Comparison of ENCODE assay signal across 29 mouse cellular contexts in the genomic region with DNA sequence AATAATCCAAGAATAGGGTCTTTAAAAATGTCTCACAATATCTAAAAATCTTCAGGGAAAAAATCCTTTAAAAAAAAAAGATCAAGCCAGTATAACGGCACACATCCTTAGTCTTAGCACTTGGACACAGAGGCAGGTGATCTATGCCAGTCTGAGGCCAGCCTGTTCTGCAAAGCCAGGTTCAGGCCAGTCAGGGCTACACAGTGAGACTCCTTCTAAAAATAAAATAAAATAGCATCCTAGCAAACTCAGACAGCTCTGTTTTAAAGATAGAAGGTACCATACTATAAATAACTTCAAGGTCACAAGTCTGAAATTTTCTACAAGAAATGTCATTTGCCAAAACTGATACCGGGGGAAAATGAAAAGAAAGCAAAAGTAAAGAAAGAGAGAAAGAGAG. TPM values are rescaled to one million over a fixed set of nuclear protein-coding genes. Genes with fewer than 3 reads are reported as not detected.
DNase-seq lines count a peak whose midpoint lies in the region; ATAC-seq and TF ChIP-seq lines count a peak whose summit lies in the region.
"Had no signal": no experiment of that assay in that cellular context is flagged by ENCODE, and none has a peak within 500 bp of the region (broad histone marks: within the 10 kb centered on the region; RNA-seq: fewer than 3 reads in every experiment).

No protein-coding gene starts in this region.

- no peak overlapping the region for H3K9ac ChIP-seq in heart, embryonic 11.5 days (ENCODE audit: low read depth, low read length)
- peak overlapping the region; percentile 35; the same call in 1 of the 2 replicates for H3K9ac ChIP-seq in heart, embryonic 14.5 days (ENCODE audit: low read length)
- H3K9ac ChIP-seq in heart, postnatal 0 days (replicated peaks; ENCODE audit: low read depth, low read length): no peak overlapping the region
- H3K9ac ChIP-seq: forebrain, embryonic 13.5 days; hindbrain, embryonic 14.5 days had no signal

- H3K9me3 ChIP-seq in heart, embryonic 11.5 days (replicated peaks; ENCODE audit: control insufficient read depth, low read length): no peaks in the 10 kb centered on the region
- H3K9me3 ChIP-seq in heart, embryonic 14.5 days (ENCODE audit: control insufficient read depth, low read length): no peaks in the 10 kb centered on the region
- H3K9me3 ChIP-seq in heart, postnatal 0 days (replicated peaks; ENCODE audit: control insufficient read depth, low read length): no peaks in the 10 kb centered on the region
- H3K9me3 ChIP-seq: forebrain, embryonic 10.5 days; forebrain, embryonic 13.5 days had no signal

- no peak for DNase-seq in heart, adult 8-10 months (ENCODE audit: low spot score)
- no peak for DNase-seq in heart, adult 11 months
- DNase-seq in heart, postnatal 0 days (ENCODE audit: low spot score): peak; percentile 78
- no peak for DNase-seq in heart, adult 9 months (ENCODE audit: low spot score in 2 of 2)
- DNase-seq: adrenal gland, postnatal 10 days; adrenal gland, postnatal 36 days; cerebellum, adult 18-20 months; cerebellum, adult 9-10 months; cerebellum, postnatal 14 days; gastrocnemius, postnatal 25 days; heart, adult 2 months; kidney, adult 18-20 months; kidney, adult 9 months had no signal

- H3K27ac ChIP-seq in heart, embryonic 11.5 days (ENCODE audit: low read depth, low read length): peak overlapping the region; percentile 77
- H3K27ac ChIP-seq in heart, embryonic 14.5 days (replicated peaks in 1 of 2; ENCODE audit: control insufficient read depth in 1 of 2, insufficient read depth in 1 of 2, low read depth in 2 of 2, low read length in 2 of 2): peak overlapping the region; percentile 85 to 90; a peak in 3 of 4 replicates
- peak overlapping the region; percentile 84 for H3K27ac ChIP-seq in heart, postnatal 0 days (ENCODE audit: low read depth)
- H3K27ac ChIP-seq: forebrain, embryonic 10.5 days; forebrain, embryonic 13.5 days; hindbrain, embryonic 14.5 days; hindbrain, postnatal 0 days had no signal

- H3K36me3 ChIP-seq in heart, embryonic 11.5 days (ENCODE audit: control insufficient read depth, insufficient read depth, low read length): no peaks in the 10 kb centered on the region
- H3K36me3 ChIP-seq in heart, embryonic 14.5 days (ENCODE audit: control insufficient read depth, insufficient read depth, low read length): no peaks in the 10 kb centered on the region
- H3K36me3 ChIP-seq in heart, postnatal 0 days (replicated peaks; ENCODE audit: control insufficient read depth, insufficient read depth, low read length): no peaks in the 10 kb centered on the region
- H3K36me3 ChIP-seq: forebrain, embryonic 10.5 days had no signal

- TF ChIP-seq EP300 in heart, postnatal 0 days (IDR thresholded peaks at IDR 0.05; ENCODE audit: low read depth): no peak

- ATAC-seq in heart, embryonic 11.5 days (replicated peaks; ENCODE audit: insufficient number of reproducible peaks, low FRiP score, low TSS enrichment): no peak
- no peak for ATAC-seq in heart, embryonic 14.5 days (ENCODE audit: insufficient number of reproducible peaks, insufficient read depth, low FRiP score, low read depth)
- peak; percentile 85 for ATAC-seq in heart, postnatal 0 days (ENCODE audit: insufficient read depth, low read depth)
- ATAC-seq in activated CD4-positive, CD25-positive, alpha-beta regulatory T cell, adult 4 months: no peak
- ATAC-seq: CD4-positive, CD25-positive, alpha-beta regulatory T cell, adult 4 months; forebrain, embryonic 13.5 days; forebrain, embryonic 16.5 days; hindbrain, postnatal 0 days; inflammation-experienced regulatory T-cells, adult 6 months; intestine, embryonic 16.5 days had no signal

- H3K4me1 ChIP-seq in heart, embryonic 11.5 days (ENCODE audit: control insufficient read depth, insufficient read depth, low read length): peaks cover 4% of the 10 kb centered on the region; the same call in 1 of the 2 replicates
- H3K4me1 ChIP-seq in heart, embryonic 14.5 days (ENCODE audit: control insufficient read depth in 2 of 2, insufficient read depth in 2 of 2, low read length in 2 of 2): peaks cover 14 to 16% of the 10 kb centered on the region in 2 experiments
- H3K4me1 ChIP-seq in heart, postnatal 0 days (ENCODE audit: control insufficient read depth, insufficient read depth): peaks cover 7% of the 10 kb centered on the region
- H3K4me1 ChIP-seq: forebrain, embryonic 13.5 days had no signal

- no peaks in the 10 kb centered on the region for H3K27me3 ChIP-seq in heart, embryonic 11.5 days (ENCODE audit: control insufficient read depth, insufficient read depth, low read length)
- H3K27me3 ChIP-seq in heart, embryonic 14.5 days (ENCODE audit: control insufficient read depth, insufficient read depth, low read length): no peaks in the 10 kb centered on the region
- no peaks in the 10 kb centered on the region for H3K27me3 ChIP-seq in heart, postnatal 0 days (ENCODE audit: control insufficient read depth, insufficient read depth, low read length)
- H3K27me3 ChIP-seq: forebrain, embryonic 13.5 days had no signal

- no peak for TF ChIP-seq CTCF in heart, postnatal 0 days (IDR thresholded peaks at IDR 0.05; ENCODE audit: low read depth)

- no peak overlapping the region for H3K4me3 ChIP-seq in heart, embryonic 11.5 days (ENCODE audit: low read depth, low read length)
- no peak overlapping the region for H3K4me3 ChIP-seq in heart, embryonic 14.5 days (ENCODE audit: control insufficient read depth in 1 of 2, insufficient read depth in 1 of 2, low read depth in 1 of 2, low read length in 2 of 2)
- no peak overlapping the region for H3K4me3 ChIP-seq in heart, postnatal 0 days (ENCODE audit: low read depth, low read length)
- H3K4me3 ChIP-seq: forebrain, embryonic 10.5 days; forebrain, embryonic 13.5 days; heart, adult 2 months had no signal

- no peak overlapping the region for H3K4me2 ChIP-seq in heart, embryonic 11.5 days
- peak overlapping the region; percentile 27; the same call in 1 of the 2 replicates for H3K4me2 ChIP-seq in heart, embryonic 14.5 days (ENCODE audit: low read length)
- no peak overlapping the region for H3K4me2 ChIP-seq in heart, postnatal 0 days (ENCODE audit: low read depth, low read length)
- H3K4me2 ChIP-seq: forebrain, embryonic 13.5 days; hindbrain, embryonic 14.5 days had no signal

- WGBS in heart, embryonic 11.5 days (ENCODE audit: insufficient replicate concordance): 62% methylated on average over 2 of the region's 2 CpGs
- WGBS in heart, embryonic 14.5 days: 21% methylated on average over 2 of the region's 2 CpGs
- WGBS in heart, postnatal 0 days: 23% methylated on average over 2 of the region's 2 CpGs

RNA-seq across cellular contexts. Expression of a gene that starts 7.6 kb away (rescaled TPM):
- 0.10 TPM in 1 of 2 replicates, not detected in the other for polyA plus RNA-seq in heart, embryonic 11.5 days (2014; fragmentation: Nextera tagmentation; extraction: Ambion mirVana)
- under 1 TPM in 2 of 4 experiments, not detected in 2; 0.16 to 0.23 TPM for total RNA-seq in heart, adult 8-10 months (2022)
- 0.11 TPM in 1 of 2 replicates, not detected in the other for polyA plus RNA-seq in heart, embryonic 14.5 days (2014; fragmentation: Nextera tagmentation; extraction: Ambion mirVana)
- total RNA-seq in heart, postnatal 0 days (2014; rRNA removed; ENCODE audit: low replicate concordance): not detected in 2 replicates
- polyA plus RNA-seq in heart, postnatal 0 days (2015; fragmentation: Nextera tagmentation; extraction: Ambion mirVana): 0.04 TPM in 1 of 2 replicates, not detected in the other
- polyA plus RNA-seq in activated CD4-positive, CD25-positive, alpha-beta regulatory T cell, adult 4 months (2017; shearing (Covaris generic)): 1 to 10 TPM; 5.1 to 6.7 TPM
- total RNA-seq: ES-E14; gastrocnemius, adult 8-10 months; gastrocnemius, postnatal 25 days; hindbrain, postnatal 0 days had no signal
- polyA plus RNA-seq: C2C12; embryonic facial prominence, embryonic 11.5 days; forebrain, embryonic 10.5 days; forebrain, embryonic 13.5 days; forebrain, embryonic 16.5 days; hindbrain, postnatal 0 days; kidney, embryonic 16.5 days had no signal

RNA-seq across cellular contexts. Expression of a gene that starts 16.8 kb away (rescaled TPM):
- polyA plus RNA-seq in heart, embryonic 11.5 days (2014; fragmentation: Nextera tagmentation; extraction: Ambion mirVana): 0.59 and 0.64 TPM in 2 replicates
- 1 to 10 TPM in 2 of 4 experiments, under 1 TPM in 2; 0.69 to 1.3 (median 0.96) TPM for total RNA-seq in heart, adult 8-10 months (2022)
- polyA plus RNA-seq in heart, embryonic 14.5 days (2014; fragmentation: Nextera tagmentation; extraction: Ambion mirVana): 0.97 and 1.1 TPM in 2 replicates
- total RNA-seq in heart, postnatal 0 days (2014; rRNA removed; ENCODE audit: low replicate concordance): 4.3 and 6.1 TPM in 2 replicates
- 1.0 and 1.2 TPM in 2 replicates for polyA plus RNA-seq in heart, postnatal 0 days (2015; fragmentation: Nextera tagmentation; extraction: Ambion mirVana)
- not detected for polyA plus RNA-seq in activated CD4-positive, CD25-positive, alpha-beta regulatory T cell, adult 4 months (2017; shearing (Covaris generic))
- polyA plus RNA-seq: inflammation-experienced regulatory T-cells, adult 6 months had no signal
